Comparison of ENCODE assay signal across 8 mouse cellular contexts in the genomic region with DNA sequence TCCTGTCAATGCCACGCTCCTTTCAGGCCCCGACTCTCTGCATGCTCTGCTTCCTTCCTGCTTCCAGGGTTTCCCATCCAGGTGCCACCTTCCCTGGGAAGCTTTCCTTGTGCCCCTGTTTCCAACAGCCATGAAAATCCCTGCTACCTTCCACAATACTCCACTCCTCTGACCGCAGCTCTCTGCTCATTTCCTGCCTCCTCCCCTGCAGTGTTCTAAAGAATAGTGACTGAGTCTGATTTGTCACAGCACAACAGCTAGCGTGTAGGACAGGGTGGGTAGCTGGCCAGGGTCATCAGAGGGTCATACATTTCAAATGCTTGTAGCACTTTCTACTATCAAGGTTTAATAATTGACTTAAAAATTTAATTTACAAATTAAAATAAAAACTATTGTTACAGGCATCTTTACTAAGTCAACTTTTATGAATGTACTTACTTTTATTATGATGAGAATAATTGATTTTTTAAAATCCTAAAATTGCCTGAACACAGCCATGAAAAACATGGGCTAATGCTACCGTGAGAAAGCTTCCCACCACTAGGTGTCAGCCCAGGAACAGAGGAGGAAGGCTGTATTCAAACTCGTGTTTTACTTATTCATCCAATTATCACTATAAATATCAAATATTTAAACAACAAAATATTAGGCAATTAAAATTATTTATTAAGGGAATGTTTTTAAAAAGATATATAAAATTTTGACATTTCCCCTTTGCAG.
DNase-seq lines count a peak whose midpoint lies in the region; ATAC-seq and TF ChIP-seq lines count a peak whose summit lies in the region.
"Had no signal": no experiment of that assay in that cellular context is flagged by ENCODE, and none has a peak within 500 bp of the region (broad histone marks: within the 10 kb centered on the region; RNA-seq: fewer than 3 reads in every experiment).

No protein-coding gene starts in this region.

- no peaks in the 10 kb centered on the region for H3K27me3 ChIP-seq in C2C12 (ENCODE audit: control insufficient read depth, insufficient read depth, insufficient read length)
- H3K27me3 ChIP-seq in embryonic facial prominence, embryonic 11.5 days (ENCODE audit: control insufficient read depth, insufficient read depth, low read length), result no peaks in the 10 kb centered on the region
- H3K27me3 ChIP-seq in neural tube, embryonic 14.5 days (ENCODE audit: control insufficient read depth, insufficient read depth, low read length), result no peaks in the 10 kb centered on the region
- H3K27me3 ChIP-seq: embryonic facial prominence, embryonic 13.5 days had no signal

- H3K79me2 ChIP-seq in C2C12 (ENCODE audit: control insufficient read depth, insufficient read depth), result no peaks in the 10 kb centered on the region

- DNase-seq in left cerebral cortex, adult 18-20 months (ENCODE audit: low spot score in 2 of 2), result peak; percentile 51 to 70
- no peak for DNase-seq in left cerebral cortex, postnatal 36 days (ENCODE audit: low spot score in 2 of 2)
- peak; percentile 39 for DNase-seq in Muller cell, postnatal 12 days (ENCODE audit: inconsistent ontology term)
- DNase-seq in embryonic facial prominence, embryonic 11.5 days (ENCODE audit: low spot score), result peak; percentile 75
- DNase-seq in kidney, postnatal 14 days, result peak; percentile 60

- no peaks in the 10 kb centered on the region for H3K36me3 ChIP-seq in C2C12 (ENCODE audit: control insufficient read depth, insufficient read depth)
- H3K36me3 ChIP-seq in embryonic facial prominence, embryonic 11.5 days (replicated peaks; ENCODE audit: control insufficient read depth, insufficient read depth, low read depth, low read length), result no peaks in the 10 kb centered on the region
- H3K36me3 ChIP-seq in neural tube, embryonic 14.5 days (ENCODE audit: control insufficient read depth, insufficient read depth, low read length), result no peaks in the 10 kb centered on the region
- H3K36me3 ChIP-seq: embryonic facial prominence, embryonic 13.5 days had no signal

- H3K27ac ChIP-seq in embryonic facial prominence, embryonic 11.5 days (replicated peaks; ENCODE audit: low read depth, low read length), result no peak overlapping the region
- no peak overlapping the region for H3K27ac ChIP-seq in neural tube, embryonic 14.5 days (ENCODE audit: low read depth, low read length)
- H3K27ac ChIP-seq: embryonic facial prominence, embryonic 13.5 days had no signal

- ATAC-seq in embryonic facial prominence, embryonic 11.5 days (replicated peaks; ENCODE audit: insufficient number of reproducible peaks, low FRiP score, low TSS enrichment, low read depth), result no peak
- ATAC-seq in neural tube, embryonic 14.5 days (ENCODE audit: low read depth), result peak; percentile 73; the same call in 1 of the 2 replicates

- no peaks in the 10 kb centered on the region for H3K4me1 ChIP-seq in embryonic facial prominence, embryonic 11.5 days (ENCODE audit: control insufficient read depth, insufficient read depth, low read length)
- no peaks in the 10 kb centered on the region for H3K4me1 ChIP-seq in neural tube, embryonic 14.5 days (ENCODE audit: control insufficient read depth, insufficient read depth, low read length)

- H3ac ChIP-seq in C2C12 (ENCODE audit: control insufficient read depth, insufficient read length, low read depth), result no peak overlapping the region

- no peak overlapping the region for H3K4me2 ChIP-seq in embryonic facial prominence, embryonic 11.5 days (ENCODE audit: low read depth, low read length)
- H3K4me2 ChIP-seq in neural tube, embryonic 14.5 days (ENCODE audit: low read depth, low read length), result no peak overlapping the region
- H3K4me2 ChIP-seq: embryonic facial prominence, embryonic 13.5 days had no signal

- peak; percentile 59 for TF ChIP-seq CTCF in C2C12 (IDR thresholded peaks at IDR 0.05; ENCODE audit: control insufficient read depth, insufficient read depth, insufficient read length)

- H3K4me3 ChIP-seq in C2C12 (ENCODE audit: insufficient read depth, poor library complexity, severe bottlenecking), result no peak overlapping the region
- H3K4me3 ChIP-seq in embryonic facial prominence, embryonic 11.5 days (ENCODE audit: low read depth, low read length), result no peak overlapping the region
- no peak overlapping the region for H3K4me3 ChIP-seq in neural tube, embryonic 14.5 days (ENCODE audit: low read depth, low read length)
- H3K4me3 ChIP-seq: embryonic facial prominence, embryonic 13.5 days had no signal

- 25% methylated on average over 6 of the region's 6 CpGs for WGBS in embryonic facial prominence, embryonic 11.5 days
- 13% methylated on average over 6 of the region's 6 CpGs for WGBS in neural tube, embryonic 14.5 days

- H3K9me3 ChIP-seq in embryonic facial prominence, embryonic 11.5 days (replicated peaks; ENCODE audit: control insufficient read depth, low read length), result no peaks in the 10 kb centered on the region
- H3K9me3 ChIP-seq in neural tube, embryonic 14.5 days (ENCODE audit: control insufficient read depth, low read length), result no peaks in the 10 kb centered on the region
- H3K9me3 ChIP-seq: embryonic facial prominence, embryonic 13.5 days had no signal

- H3K79me3 ChIP-seq in C2C12 (ENCODE audit: low read depth), result no peaks in the 10 kb centered on the region

- no peak overlapping the region for H3K9ac ChIP-seq in embryonic facial prominence, embryonic 11.5 days (replicated peaks; ENCODE audit: low read length)
- H3K9ac ChIP-seq in neural tube, embryonic 14.5 days (replicated peaks; ENCODE audit: low read depth, low read length), result no peak overlapping the region
- H3K9ac ChIP-seq: embryonic facial prominence, embryonic 13.5 days had no signal

- intact Hi-C loops in left cerebral cortex, postnatal 36 days (cut with DNase I), result loop anchor here (2.0 to 10.0 kb wide), 2 partner anchors 451 to 689 kb away; no protein-coding TSS in a partner anchor

TF ChIP-seq in C2C12, 6 proteins besides CTCF, POLR2A, EP300 and RAD21:
- TF ChIP-seq USF1 (IDR thresholded peaks at IDR 0.05; ENCODE audit: low read depth), result no peak
- no peak for TF ChIP-seq FOSL1 (IDR thresholded peaks at IDR 0.05; ENCODE audit: insufficient read depth, low read length, poor library complexity, severe bottlenecking)
- TF ChIP-seq MYOG (IDR thresholded peaks at IDR 0.05; ENCODE audit: control insufficient read depth, extremely low read depth, insufficient read length), result no peak

Comparison
In these comparisons a context has a peak if more than half of its experiments do, and no peak if none do; other contexts are left out.
1. DNase-seq: peak in left cerebral cortex, adult 18-20 months (2 of 2), Muller cell, postnatal 12 days (single experiment), embryonic facial prominence, embryonic 11.5 days (single experiment) and kidney, postnatal 14 days (single experiment); none in left cerebral cortex, postnatal 36 days (0 of 2).